Mouse (Mus musculus) spleen, adult 12 weeks (tissue): ENCODE data around the gene Mmp21.
"Not testable (repeated sequence)": the region's sequence is repeated elsewhere in the genome, so short reads cannot be mapped to it uniquely, and the experiment has no call there.

Source experiments
- DNase-seq: peaks from one replicate; pipeline ENCODE4 v3.0.0; 2022; ENCODE audit warnings: low spot score

The Mmp21 gene

DNA sequence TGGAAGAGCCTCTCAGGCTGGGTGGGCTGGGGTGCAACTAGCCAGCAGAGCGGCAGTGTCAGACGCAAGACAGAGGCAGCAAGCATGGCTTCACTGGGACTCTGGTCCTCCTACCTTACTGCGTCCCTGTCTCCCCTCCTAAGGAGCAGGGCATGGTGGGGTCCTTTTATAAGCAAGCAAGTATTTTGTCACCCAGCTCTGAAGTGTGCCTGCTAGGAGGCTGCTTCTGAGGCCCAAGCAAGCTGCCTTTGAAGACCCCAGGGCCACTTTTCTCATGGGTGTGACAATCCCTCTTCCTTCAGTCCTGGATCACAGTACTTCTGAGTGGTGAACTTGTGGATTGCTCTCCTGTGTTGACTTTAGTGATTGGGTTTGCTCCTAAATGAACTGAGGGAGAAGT, at the start of gene Mmp21:
TSS of gene Mmp21 (minus strand) at position 101 of the 400 bp plus-strand sequence.
- no peak for DNase-seq

GRCm38 (mm10) chr7:133729351-133729750, 49.5 kb upstream of the Mmp21 start:
- no peak for DNase-seq

- DNase-seq, result no peak
These were observed 47.2 kb upstream of the Mmp21 start for GRCm38 (mm10) chr7:133727027-133727426.

DNA sequence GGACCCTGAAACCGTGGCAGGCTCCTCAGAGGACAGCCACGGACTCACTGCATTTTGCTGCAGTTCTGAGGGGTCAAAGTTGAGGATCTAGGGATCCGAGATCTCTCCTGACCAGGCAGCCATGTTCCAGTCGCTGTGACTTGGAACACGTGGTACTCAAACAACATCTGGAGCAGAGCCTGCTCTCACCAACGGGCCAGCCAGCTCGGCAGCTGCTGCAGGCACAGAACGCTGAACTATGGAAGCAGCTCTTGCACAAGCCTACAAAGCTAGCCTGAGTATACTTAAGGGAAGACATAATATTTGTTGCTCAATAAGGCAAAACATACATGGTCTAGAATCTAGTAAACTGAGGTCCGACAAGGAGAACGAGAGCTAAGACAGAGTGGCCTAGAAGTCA, 45.7 kb upstream of the Mmp21 start:
- no peak for DNase-seq

GRCm38 (mm10) chr7:133724844-133725243, 45.0 kb upstream of the Mmp21 start:
- DNase-seq, result no peak

GRCm38 (mm10) chr7:133720616-133721015, 40.8 kb upstream of the Mmp21 start:
- no peak for DNase-seq

DNA sequence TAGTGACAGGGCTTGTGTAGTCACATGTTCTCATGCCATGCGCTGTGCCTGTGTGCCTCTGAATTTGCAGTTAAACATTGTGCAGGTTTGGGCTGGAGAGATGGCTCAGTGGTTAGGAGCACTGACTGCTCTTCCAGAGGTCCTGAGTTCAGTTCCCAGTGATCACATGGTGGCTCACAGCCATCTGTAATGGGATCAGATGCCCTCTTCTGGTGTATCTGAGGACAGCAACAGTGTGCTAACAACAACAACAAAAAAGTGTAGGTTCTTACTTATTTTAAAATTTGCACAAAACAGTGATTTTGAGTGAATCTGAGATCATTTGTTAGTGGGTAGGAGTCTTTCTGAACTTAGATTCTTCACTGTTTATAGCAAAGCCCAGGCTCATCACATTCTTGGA, 38.7 kb upstream of the Mmp21 start:
- DNase-seq, result no peak

DNA sequence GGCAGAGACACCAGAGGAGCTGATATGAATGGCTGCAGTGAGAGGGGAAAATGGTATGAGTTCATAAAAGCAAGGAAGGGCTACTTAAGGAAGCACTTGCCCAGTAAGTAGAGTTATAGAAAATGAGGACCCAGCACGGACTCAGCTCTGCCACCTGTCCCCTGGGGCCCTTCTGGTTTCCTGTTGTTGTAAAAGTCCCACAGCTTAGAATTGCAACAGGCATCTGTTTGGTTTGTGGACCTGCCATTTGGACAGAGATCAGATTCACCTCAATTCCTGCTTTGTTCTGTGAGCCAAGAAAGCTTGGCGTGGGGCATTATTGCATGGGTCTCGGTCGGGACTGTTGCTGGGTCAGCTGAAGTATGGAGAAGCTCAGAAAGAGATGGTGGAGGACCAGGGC, 35.5 kb upstream of the Mmp21 start:
- DNase-seq, result no peak

DNA sequence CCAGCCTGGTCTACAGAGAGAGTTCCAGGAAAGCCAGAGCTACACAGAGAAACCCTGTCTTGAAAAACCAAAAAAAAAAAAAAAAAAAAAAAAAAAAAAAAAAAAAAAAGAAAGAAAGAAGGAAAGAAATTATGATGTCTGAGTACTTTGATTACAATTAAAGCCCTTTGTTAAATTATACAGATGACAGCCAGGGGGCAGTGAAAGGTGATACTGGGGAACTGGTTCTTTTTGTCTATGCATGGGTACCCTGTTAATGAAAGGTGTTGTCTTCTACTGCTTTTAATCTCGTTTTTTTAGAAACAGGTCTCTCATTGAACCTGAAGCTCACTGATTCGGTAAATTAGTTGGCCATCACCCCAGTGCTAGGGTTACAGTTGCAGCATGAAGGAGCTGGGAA, 27.4 kb upstream of the Mmp21 start:
- DNase-seq, result no peak

DNA sequence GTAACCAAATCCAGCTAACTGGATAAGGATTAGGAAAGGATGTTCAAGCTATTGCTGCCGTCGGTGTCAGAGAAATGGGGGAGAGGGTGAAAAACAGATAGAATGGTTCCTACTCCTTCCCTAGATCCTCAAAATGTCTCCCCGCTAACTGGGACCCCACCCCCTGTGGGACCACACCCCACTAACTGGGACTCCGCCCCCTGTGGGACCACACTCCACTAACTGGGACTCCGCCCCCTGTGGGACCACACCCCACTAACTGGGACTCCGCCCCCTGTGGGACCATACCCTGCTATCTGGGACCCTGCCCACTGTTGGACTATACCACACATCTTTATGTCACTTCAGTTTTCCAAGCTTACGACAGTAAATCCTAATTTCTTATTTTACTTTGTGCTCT, 24.0 kb upstream of the Mmp21 start:
- no peak for DNase-seq

GRCm38 (mm10) chr7:133702333-133702732, 22.5 kb upstream of the Mmp21 start:
- peak; percentile 69 for DNase-seq

DNA sequence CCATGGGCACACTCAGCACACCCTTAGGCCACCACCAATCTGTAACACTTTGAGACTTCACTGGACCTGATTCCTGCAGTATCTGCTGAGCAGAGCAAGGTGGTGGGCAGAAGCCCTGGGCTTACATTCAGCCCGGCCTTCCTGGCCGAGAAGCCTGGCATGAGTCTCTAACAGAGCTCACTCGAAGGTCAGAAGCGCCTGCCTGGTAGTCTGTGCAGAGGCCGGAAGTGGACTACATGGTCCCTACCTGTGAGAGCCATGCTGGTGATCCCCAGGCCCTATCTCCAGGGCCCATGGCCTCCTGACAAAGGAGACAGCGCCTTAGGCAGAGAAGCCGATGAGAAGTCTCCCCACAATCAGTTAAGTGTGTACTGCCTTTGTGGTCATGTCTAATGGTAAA, 21.5 kb upstream of the Mmp21 start:
- DNase-seq, result no peak

DNA sequence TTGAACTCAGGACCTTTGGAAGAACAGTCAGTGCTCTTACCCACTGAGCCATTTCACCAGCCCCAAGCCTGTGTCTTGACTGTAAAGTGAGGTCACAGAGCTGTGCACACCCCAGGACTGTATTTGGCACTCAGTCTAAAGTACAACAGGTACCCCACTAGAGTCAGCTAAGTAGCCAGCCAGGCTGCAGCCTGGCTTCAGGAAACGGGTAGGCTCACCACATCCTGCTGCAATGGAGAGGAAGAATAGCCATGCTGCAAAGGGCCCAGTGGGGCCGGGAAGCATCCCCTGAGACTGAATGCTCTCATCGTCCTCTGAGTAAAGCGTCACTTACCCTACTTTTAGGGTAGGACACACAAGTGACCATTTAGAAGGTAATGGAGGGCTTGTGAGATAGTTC, 20.0 kb upstream of the Mmp21 start:
- no peak for DNase-seq

DNA sequence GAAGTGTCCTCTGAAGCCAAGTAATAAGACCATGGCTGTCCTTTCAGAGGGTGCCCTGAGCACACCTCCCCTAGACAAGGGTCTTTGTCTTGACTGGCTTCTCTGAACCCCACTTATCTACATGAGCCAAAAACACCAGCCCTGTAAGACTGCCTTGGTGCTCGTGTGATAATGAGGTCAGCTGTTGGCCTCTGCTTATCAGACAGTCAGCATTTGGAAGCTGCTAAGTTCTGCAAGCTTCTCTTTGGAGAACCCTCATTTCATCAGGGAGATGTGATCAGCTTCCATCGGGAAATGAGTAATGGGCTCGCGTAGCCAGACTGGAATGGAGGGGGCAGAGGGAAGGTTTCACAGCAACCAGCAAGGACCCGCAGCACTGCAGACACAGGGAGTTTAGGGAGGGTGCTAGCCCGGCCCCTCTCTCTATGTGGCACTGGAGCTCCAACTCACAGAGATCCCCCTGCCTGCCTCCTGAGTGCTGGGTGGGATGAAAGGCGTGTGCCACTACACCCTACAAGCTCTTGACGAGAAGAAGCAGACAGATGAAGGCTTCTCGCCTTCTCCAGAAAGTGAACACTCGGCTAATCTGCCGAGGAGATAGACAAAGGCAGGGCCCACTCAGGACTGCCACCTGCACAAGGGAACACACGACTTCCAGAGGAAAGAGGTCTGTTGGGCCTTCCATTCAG, 18.3 kb upstream of the Mmp21 start:
- peak; percentile 53 for DNase-seq

DNA sequence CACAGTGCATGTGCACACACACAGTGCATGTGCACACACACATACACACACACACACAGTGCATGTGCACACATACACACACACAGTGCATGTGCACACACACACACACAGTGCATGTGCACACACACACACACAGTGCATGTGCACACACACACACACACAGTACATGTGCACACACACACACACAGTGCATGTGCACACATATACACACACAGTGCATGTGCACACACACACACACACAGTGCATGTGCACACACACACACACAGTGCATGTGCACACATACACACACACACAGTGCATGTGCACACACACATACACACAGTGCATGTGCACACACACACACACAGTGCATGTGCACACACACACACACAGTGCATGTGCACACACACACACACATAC, 5.8 kb upstream of the Mmp21 start:
- not testable (repeated sequence) for DNase-seq

DNA sequence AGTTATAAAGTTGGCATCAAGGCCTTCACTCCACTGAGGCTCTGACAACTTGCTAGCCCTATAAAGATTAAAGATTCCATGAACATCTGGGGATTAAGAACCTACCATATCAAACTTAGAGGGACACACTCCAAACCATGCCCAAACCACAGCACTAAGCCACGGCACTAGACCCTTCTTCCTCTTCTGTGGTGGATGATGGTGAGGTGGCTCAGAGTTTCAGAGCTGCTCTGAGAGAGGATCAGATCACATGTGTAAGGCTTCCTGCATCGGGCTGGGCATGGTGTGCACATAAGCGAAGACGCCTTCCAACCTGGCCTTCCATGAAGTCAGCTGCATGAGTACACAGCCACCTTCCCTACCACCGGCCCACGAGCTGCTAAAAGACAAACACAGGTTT, 4.8 kb upstream of the Mmp21 start:
- no peak for DNase-seq

DNA sequence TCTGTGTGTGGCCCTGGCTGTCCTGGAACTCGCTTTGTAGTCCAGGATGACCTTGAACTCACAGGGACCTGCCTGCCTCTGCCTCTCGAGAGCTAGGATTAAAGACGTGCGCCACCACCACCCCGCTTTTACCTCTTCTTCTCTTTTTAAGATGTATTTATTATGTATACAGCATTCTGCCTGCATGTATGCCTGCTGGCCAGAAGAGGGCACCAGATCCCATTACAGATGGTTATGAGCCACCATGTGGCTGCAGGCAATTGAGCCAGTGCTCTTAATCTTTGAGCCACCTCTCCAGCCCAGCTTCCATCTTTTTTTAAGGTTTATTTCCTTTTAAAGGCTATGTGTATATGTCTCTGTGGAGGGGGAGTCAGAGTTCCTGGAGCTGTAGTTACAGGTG, 4.2 kb upstream of the Mmp21 start:
- DNase-seq, result no peak

DNA sequence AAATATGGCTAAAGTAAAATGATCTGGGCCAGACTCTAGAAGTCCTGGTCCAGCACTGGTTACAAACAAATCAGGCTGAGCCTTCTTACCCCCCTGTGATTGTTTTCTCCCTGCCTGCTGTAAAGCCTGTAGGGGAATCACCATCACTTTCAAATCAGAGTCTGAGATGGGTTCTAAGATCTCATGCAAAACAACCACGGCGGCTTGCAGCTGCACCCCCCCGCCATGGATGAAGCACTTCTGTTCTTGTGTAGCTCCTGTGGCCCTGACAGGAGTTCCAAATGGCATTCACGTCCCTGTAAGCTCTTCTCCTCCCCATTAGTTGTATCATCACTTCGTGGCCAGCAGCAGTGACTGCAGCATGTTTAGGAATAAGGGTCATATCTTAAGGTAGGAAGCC, 3.8 kb upstream of the Mmp21 start:
- DNase-seq, result no peak

DNA sequence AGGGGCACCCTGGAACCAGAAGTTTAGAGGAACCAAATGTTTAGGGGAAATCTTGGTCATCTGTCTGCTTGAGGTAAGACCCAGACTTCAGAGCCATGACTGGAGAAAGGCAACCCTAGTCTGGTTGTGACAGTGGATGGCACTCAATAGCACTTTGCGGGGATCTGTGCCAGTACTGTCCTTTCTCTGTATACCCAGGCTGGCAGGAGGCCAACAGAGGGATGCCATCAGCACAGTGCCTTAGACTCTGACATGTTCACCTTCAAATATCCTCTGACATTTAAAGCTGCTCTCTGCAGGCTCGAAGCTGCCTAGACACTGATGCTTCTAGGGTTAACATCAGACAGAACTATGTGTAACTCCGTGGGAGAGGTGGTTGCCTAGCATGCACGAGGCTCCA, 422 bp downstream of the Mmp21 start:
- no peak for DNase-seq

GRCm38 (mm10) chr7:133678716-133679115, 1.1 kb downstream of the Mmp21 start:
- no peak for DNase-seq

DNA sequence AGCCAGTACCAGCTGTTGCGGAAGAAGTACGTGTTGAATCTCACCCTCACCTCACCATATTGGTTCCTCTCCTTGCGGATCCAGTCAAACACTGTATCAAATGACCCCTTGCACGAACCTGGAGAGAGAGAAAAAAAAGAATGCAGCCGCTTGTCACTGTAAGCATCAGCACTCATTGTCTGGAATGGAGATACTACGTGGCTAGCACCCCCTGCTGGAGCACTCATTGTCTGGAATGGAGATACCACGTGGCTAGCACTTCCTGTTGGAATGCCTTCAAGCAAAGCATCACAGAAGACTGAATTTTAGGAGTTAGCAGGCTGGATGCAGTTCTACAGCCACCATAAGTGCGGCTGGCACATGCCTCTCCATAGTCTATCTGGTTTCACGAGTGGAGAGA, 3.9 kb downstream of the Mmp21 start:
- DNase-seq, result no peak

- no peak for DNase-seq
These were observed 9.0 kb downstream of the Mmp21 start for GRCm38 (mm10) chr7:133670846-133671245.

- DNase-seq, result no peak
These were observed 9.9 kb downstream of the Mmp21 start for GRCm38 (mm10) chr7:133669946-133670345.

DNA sequence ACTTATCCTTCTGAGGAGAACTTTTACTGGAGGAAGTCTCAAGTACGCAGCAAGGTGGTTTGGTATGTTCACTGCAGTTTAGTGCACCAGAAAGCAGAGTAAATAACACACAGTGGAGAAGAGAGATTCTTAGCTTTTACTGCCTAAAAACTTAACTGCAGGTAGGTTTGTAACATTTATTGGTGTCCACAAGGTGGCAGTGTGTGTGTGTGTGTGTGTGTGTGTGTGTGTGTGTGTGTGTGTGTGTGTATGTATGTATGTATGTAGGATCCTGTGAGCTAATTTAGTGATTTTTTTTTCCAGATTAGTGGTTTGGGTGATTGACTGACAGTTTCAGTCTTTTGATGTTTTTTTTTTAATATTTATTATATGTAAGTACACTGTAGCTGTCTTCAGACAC, 10.8 kb downstream of the Mmp21 start:
- DNase-seq, result no peak

- no peak for DNase-seq
These were observed 17.4 kb downstream of the Mmp21 start for GRCm38 (mm10) chr7:133662467-133662866.
